Mouse (Mus musculus): ENCODE data around the gene Snx33. TPM values are rescaled to one million over a fixed set of nuclear protein-coding genes. Genes with fewer than 3 reads are reported as not detected.
"Not testable (repeated sequence)": the region's sequence is repeated elsewhere in the genome, so short reads cannot be mapped to it uniquely, and the experiment has no call there.

Gene Snx33
- total and polyA plus RNA-seq, 3 experiments, result 1.7 to 3.2 (median 2.6) TPM

DNA sequence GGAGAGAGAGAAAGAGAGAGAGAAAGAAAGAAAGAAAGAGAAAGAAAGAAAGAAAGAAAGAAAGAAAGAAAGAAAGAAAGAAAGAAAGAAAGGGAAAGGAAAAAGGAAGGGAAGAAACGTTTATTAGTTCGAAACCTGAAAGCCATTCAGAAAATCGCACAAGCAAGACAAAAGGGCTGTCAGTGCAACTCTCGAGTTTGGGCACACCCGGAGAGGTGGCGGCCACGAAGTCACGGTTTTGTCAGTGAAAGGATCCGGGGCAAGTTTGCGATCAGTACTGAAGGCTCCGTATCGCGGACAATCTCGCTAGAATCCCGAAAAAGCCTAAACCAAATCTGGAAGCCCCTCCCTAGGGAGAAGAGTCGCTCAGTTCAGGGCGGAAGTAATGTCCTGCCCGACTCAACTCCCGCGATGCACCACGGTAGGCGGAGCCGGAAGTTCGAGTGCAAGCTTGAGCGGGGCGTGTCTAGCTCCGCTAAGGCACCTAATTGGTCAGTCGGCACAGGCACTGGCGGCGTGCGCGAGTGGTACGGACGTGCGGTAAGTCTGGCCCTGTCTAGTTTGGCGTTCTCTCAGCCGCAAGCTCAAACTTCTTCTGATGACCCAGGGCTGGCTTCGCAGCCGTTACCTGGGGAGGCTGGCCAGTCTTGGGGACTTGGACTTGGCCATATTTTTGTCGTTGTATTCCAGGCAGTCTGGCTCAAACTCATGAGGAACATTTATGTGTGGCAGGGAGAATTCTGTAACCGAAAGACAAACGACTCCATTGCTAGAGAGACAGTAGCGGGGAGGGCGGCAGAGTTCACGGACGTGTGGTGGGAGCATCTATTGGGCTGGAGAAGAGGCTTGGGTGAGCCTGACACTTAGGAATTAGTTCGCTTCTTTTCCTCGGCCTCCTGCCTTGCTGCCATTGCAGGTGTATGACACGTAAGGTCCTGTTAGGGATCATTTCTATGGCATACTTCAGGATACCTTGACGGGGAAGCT is 22.5 kb upstream of the Snx33 start, which contains the start of gene Snupn (continued):
- TF ChIP-seq USF2 (conservative IDR thresholded peaks at IDR 0.05; ENCODE audit: low read depth, low read length), result no peak
- TF ChIP-seq GABPA (IDR thresholded peaks at IDR 0.05; ENCODE audit: insufficient replicate concordance, low read depth, low read length), result no peak
- no peak; the same call in none of the 2 replicates for TF ChIP-seq BHLHE40 (IDR thresholded peaks at IDR 0.05; ENCODE audit: low read depth, low read length)
- TF ChIP-seq JUN (IDR thresholded peaks at IDR 0.05; ENCODE audit: insufficient read depth, low read depth, low read length), result no peak
- TF ChIP-seq CTCF (conservative IDR thresholded peaks at IDR 0.05 in 1 of 2, IDR thresholded peaks at IDR 0.05 in 1 of 2; ENCODE audit: low read depth in 2 of 2, low read length in 2 of 2), result no peak
- peak; percentile 93 for TF ChIP-seq HCFC1 (IDR thresholded peaks at IDR 0.05; ENCODE audit: low read depth, low read length)
- TF ChIP-seq SIN3A (IDR thresholded peaks at IDR 0.05; ENCODE audit: low read length), result peak; percentile 92
- TF ChIP-seq ZNF384 (IDR thresholded peaks at IDR 0.05; ENCODE audit: low read depth, low read length), result no peak
- no peak for TF ChIP-seq USF1 (IDR thresholded peaks at IDR 0.05; ENCODE audit: low read depth, low read length)
- peak; percentile 46; the same call in 1 of the 2 replicates for TF ChIP-seq MAX (IDR thresholded peaks at IDR 0.05; ENCODE audit: low read length)
- TF ChIP-seq PAX5 (IDR thresholded peaks at IDR 0.05; ENCODE audit: low read length), result no peak
- no peak for TF ChIP-seq SMC3 (IDR thresholded peaks at IDR 0.05; ENCODE audit: low read depth, low read length)
- peak; percentile 82 for TF ChIP-seq MXI1 (IDR thresholded peaks at IDR 0.05; ENCODE audit: low read depth, low read length)
- TF ChIP-seq KAT2A (IDR thresholded peaks at IDR 0.05; ENCODE audit: insufficient replicate concordance, low read length), result peak; percentile 90; the same call in 1 of the 2 replicates
- no peak for TF ChIP-seq UBTF (IDR thresholded peaks at IDR 0.05; ENCODE audit: low read depth, low read length)
- TF ChIP-seq RCOR1 (conservative IDR thresholded peaks at IDR 0.05; ENCODE audit: low read depth, low read length), result no peak; the same call in 1 of the 2 replicates
- TF ChIP-seq JUND (conservative IDR thresholded peaks at IDR 0.05; ENCODE audit: low read depth, low read length), result no peak
- no peak for TF ChIP-seq CHD1 (IDR thresholded peaks at IDR 0.05; ENCODE audit: low read depth, low read length)
- peak; percentile 93 for TF ChIP-seq TBP (conservative IDR thresholded peaks at IDR 0.05; ENCODE audit: low read depth, low read length)

GRCm38 (mm10) chr9:56949767-56950166 is 21.6 kb upstream of the Snx33 start:
- Histone ChIP-seq H3K27ac (ENCODE audit: insufficient read depth, low read depth) (no peak overlapping the region), H3K9me3 (replicated peaks; ENCODE audit: low read length) (no peaks in the 10 kb centered on the region), H3K4me3 (replicated peaks in 1 of 3; ENCODE audit: low read depth in 2 of 3, low read length in 2 of 3, poor library complexity in 1 of 3) (peak overlapping the region; percentile 46 to 50 (median 50)), H3K9ac (ENCODE audit: insufficient read depth, low read depth) (peak overlapping the region; percentile 94), H3K36me3 (replicated peaks in 1 of 2; ENCODE audit: control insufficient read depth in 1 of 2, insufficient read depth in 1 of 2, low read length in 1 of 2) (peaks cover 0 to 2% of the 10 kb centered on the region in 2 experiments), H3K4me1 (ENCODE audit: control insufficient read depth in 1 of 2, insufficient read depth in 2 of 2) (peaks cover 8 to 16% of the 10 kb centered on the region in 2 experiments), H3K27me3 (replicated peaks) (no peaks in the 10 kb centered on the region), H3K79me2 (replicated peaks; ENCODE audit: control insufficient read depth, extremely low read depth, insufficient read depth, poor library complexity, severe bottlenecking) (no peaks in the 10 kb centered on the region), H3K4me2 (ENCODE audit: insufficient read depth, low read depth, poor library complexity, severe bottlenecking) (peak overlapping the region; percentile 53)
- in situ Hi-C loops (cut with MboI; ENCODE audit: low pct_ligation_motif_present, low pct_unique_long_range_greater_than_20kb, low sequenced_read_pairs) (no loop called here), dilution Hi-C loops (cut with MboI; ENCODE audit: extremely low pct_ligation_motif_present, extremely low pct_unique_long_range_greater_than_20kb, low sequenced_read_pairs) (no loop called here)
- TF ChIP-seq BHLHE40 (IDR thresholded peaks at IDR 0.05; ENCODE audit: low read depth, low read length) (no peak), EP300 (IDR thresholded peaks at IDR 0.05; ENCODE audit: low read length) (no peak), MAX (IDR thresholded peaks at IDR 0.05; ENCODE audit: low read length) (no peak), NELFE (IDR thresholded peaks at IDR 0.05; ENCODE audit: low read depth, low read length) (no peak), CHD2 (IDR thresholded peaks at IDR 0.05; ENCODE audit: low read length) (no peak), GABPA (IDR thresholded peaks at IDR 0.05; ENCODE audit: insufficient replicate concordance, low read depth, low read length) (no peak), JUN (IDR thresholded peaks at IDR 0.05; ENCODE audit: insufficient read depth, low read depth, low read length) (no peak), ETS1 (conservative IDR thresholded peaks at IDR 0.05; ENCODE audit: low read depth, low read length) (no peak), ELF1 (IDR thresholded peaks at IDR 0.05; ENCODE audit: low read depth, low read length) (no peak), JUND (conservative IDR thresholded peaks at IDR 0.05; ENCODE audit: low read depth, low read length) (no peak), MAFK (IDR thresholded peaks at IDR 0.05; ENCODE audit: insufficient replicate concordance, low read length) (no peak)
- DNase-seq (ENCODE audit: extremely low read depth), result no peak

- H3K4me2 ChIP-seq (ENCODE audit: insufficient read depth, low read depth, poor library complexity, severe bottlenecking); H3K79me2 ChIP-seq (replicated peaks; ENCODE audit: control insufficient read depth, extremely low read depth, insufficient read depth, poor library complexity, severe bottlenecking); DNase-seq (ENCODE audit: extremely low read depth); in situ Hi-C loops (cut with MboI; ENCODE audit: low pct_ligation_motif_present, low pct_unique_long_range_greater_than_20kb, low sequenced_read_pairs); H3K36me3 ChIP-seq (replicated peaks in 1 of 2; ENCODE audit: control insufficient read depth in 1 of 2, insufficient read depth in 1 of 2, low read length in 1 of 2); H3K9ac ChIP-seq (ENCODE audit: insufficient read depth, low read depth); H3K4me3 ChIP-seq (replicated peaks in 1 of 3; ENCODE audit: low read depth in 2 of 3, low read length in 2 of 3, poor library complexity in 1 of 3); dilution Hi-C loops (cut with MboI; ENCODE audit: extremely low pct_ligation_motif_present, extremely low pct_unique_long_range_greater_than_20kb, low sequenced_read_pairs); H3K9me3 ChIP-seq (replicated peaks; ENCODE audit: low read length); H3K27ac ChIP-seq (ENCODE audit: insufficient read depth, low read depth); H3K27me3 ChIP-seq (replicated peaks): not testable (repeated sequence)
- peaks cover 8 to 16% of the 10 kb centered on the region in 2 experiments for H3K4me1 ChIP-seq (ENCODE audit: control insufficient read depth in 1 of 2, insufficient read depth in 2 of 2)
These were observed 20.5 kb upstream of the Snx33 start for GRCm38 (mm10) chr9:56948699-56949098.

Measured in CH12.LX (cell line).